Mouse (Mus musculus) adrenal gland, postnatal 4 days (tissue): Measurements from ENCODE around the gene Tpst2. TPM values are rescaled to one million over a fixed set of nuclear protein-coding genes. Genes with fewer than 3 reads are reported as not detected.

Experiments used
- DNase-seq, 2 experiments: peaks; one replicate each; pipeline ENCODE4 v3.0.0; 2021 to 2022; ENCODE audit warnings: low spot score in 2 of 2, mixed read lengths in 2 of 2
- total RNA-seq, 2 experiments: library from RNA; stranded (reverse); gene quantifications; 2 replicates each; pipeline ENCODE4 v1.2.3; 2021

Tpst2 gene
- total RNA-seq, 2 experiments from 2014 or later = 135 to 140 TPM

DNA sequence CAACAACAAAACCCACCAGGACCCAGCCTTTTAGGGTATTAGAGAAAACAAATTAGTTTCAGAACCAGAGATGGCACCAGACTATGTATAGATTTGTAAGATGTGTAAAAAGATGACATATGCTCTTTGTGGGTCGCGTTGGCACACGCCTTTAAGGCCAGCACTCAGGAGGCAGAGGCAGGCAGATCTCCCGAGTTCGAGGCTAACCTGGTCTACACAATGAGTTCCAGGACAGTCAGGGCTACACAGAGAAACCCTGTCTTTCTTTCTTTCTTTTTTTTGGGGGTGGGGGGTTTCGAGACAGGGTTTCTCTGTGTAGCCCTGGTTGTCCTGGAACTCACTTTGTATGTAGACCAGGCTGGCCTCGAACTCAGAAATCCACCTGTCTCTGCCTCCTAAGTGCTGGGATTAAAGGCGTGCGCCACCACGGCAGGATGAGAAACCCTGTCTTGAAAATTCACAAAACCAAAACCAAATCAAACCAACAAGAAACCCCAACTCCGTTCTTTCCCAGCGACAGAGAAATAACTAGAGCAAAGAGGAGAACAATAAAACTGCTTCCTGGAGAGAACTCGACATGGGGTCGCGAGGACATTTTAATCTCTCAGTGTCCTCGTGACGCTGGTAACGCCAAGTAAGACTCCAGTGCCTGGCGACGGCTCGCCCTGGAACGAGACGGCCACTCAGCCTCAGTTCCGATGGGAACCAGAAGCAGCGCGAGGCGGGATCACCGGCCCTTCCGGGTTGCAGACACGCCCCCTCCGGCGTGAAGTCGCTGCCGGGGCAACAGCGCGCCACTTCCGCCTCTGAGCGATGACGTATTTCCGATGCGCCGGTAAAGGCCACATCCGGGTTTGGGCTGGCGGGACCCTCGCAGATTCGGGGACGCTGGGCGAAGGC, 49.3 kb downstream of the Tpst2 start, which contains the start of gene Tfip11:
Gene Tfip11 (plus strand): TSS at position 813 of the 900 bp plus-strand sequence.
- DNase-seq = peak; percentile 93 to 95

DNA sequence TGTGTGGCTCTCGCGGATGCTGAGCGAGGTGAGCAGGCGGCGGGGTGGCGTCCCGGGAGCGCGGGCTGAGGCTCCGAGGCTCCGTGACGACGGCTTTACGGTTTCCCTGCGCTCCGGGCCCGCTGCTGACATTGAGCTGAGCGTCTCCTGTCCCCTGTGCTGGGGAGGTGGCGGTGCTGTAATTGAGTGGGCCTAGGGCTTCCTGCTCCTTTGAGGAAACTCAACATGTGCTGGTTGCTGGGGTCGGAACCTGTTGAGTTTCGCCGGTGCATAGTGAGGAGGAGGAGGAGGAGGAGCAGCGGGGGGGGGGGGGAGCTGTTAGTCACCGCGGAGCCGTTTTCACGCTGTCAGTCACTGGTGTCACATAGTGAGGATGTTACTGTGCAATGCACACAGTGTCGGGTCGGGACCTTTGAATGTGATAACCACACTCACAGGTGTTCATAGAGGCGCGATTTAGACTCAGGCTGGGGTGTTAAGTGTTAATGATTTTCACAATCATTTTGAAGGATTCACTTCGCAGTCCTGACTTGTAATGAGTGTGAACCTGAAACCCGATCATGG, 50.0 kb downstream of the Tpst2 start:
- no peak for DNase-seq

DNA sequence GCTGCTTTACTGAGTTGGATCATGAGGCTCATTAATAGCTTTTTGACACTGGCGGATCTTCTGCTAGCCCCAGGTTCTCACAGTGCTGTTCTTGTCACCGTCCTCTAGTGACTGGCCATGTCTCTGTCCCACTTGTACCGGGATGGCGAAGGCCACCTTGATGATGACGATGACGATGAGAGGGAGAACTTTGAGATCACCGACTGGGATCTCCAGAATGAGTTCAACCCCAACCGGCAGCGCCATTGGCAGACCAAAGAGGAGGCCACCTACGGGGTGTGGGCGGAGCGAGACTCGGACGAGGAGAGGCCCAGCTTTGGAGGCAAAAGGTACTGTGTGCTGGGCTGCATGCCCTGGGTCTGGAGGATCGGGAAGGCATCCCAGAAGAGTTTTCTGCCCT, 51.4 kb downstream of the Tpst2 start:
- no peak for DNase-seq

DNA sequence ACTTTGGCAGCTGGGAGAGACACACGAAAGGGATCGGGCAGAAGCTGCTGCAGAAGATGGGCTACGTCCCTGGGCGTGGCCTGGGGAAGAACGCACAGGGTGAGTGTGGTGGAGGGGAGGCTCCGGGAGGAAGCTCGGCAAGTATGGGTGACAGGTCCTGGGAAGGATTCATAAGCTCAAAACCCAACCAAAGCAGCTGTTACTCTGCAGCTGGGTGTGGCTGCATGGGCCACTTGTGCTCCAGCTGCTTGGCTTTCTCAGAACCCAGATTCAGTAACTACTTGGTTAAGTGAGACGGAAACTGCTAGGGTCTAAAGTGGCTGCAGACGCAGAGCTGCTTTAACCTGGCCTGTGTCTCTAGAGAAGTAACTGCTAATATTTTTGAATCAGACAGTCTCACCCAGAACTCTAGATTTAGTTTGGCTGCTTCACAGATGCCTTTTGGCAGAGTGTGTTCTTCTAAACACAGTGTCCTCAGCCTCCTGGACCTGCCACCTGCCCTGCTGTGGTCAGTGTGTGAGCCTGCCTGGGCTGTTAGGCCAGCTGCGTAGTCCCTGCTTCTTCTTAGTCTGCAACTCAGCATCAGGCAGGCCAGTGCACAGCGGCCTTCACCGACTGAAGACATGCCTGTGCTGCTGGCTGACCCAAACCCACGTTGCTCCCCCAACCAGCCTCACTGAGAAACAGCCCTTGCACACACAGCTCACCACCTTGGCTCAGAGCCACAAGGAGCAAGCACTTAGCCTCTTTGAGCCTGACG, 53.5 kb downstream of the Tpst2 start:
- DNase-seq = no peak

DNA sequence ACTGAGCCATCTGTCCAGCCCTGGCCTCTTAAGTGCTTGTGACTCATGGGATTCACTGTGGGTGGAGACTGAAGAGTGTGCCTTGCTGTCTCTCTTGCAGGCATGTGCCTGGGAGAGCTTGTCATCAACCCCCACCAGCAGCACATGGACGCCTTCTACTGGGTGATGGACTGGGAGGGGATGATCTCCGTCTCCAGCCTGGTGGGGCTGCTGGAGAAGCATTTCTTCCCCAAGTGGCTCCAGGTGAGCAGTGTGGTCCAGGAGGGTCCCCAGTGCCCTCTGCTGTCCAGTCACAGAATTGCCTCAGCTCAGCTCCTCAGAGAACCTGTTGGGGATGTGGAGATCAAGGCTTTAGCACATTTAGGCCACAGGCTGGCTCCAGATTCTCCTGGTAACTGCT, 59.0 kb downstream of the Tpst2 start:
- no peak for DNase-seq

DNA sequence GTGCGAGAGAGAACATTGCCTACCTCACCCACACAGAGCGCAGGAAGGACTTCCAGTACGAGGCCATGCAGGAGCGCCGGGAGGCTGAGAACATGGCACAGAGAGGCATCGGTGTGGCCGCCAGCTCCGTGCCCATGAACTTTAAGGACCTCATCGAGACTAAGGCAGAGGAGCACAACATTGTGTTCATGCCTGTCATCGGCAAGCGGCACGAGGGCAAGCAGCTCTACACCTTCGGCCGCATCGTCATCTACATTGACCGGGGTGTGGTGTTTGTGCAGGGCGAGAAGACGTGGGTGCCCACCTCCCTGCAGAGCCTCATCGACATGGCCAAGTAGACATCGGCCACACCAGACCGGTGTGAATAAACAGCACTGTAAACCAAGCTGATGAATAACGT, 60.5 kb downstream of the Tpst2 start:
- no peak for DNase-seq

DNA sequence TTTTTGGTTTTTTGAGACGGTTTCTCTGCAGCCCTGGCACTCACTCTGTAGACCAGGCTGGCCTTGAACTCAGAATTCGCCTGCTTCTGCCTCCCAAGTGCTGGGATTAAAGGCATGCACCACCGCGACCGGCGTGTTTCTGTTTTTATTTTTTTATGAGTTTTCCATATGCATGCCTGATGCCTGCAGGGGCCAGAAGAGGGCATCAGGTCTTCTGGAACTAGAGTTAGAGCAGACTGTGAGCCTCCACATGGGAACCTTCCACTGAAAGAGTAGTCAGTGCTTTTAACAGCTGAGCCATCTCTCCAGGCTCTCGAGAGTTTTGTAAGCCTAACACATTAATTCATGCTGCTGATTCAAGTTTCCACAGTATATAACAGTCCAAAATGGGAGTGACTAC, 62.7 kb downstream of the Tpst2 start:
- DNase-seq = no peak

DNA sequence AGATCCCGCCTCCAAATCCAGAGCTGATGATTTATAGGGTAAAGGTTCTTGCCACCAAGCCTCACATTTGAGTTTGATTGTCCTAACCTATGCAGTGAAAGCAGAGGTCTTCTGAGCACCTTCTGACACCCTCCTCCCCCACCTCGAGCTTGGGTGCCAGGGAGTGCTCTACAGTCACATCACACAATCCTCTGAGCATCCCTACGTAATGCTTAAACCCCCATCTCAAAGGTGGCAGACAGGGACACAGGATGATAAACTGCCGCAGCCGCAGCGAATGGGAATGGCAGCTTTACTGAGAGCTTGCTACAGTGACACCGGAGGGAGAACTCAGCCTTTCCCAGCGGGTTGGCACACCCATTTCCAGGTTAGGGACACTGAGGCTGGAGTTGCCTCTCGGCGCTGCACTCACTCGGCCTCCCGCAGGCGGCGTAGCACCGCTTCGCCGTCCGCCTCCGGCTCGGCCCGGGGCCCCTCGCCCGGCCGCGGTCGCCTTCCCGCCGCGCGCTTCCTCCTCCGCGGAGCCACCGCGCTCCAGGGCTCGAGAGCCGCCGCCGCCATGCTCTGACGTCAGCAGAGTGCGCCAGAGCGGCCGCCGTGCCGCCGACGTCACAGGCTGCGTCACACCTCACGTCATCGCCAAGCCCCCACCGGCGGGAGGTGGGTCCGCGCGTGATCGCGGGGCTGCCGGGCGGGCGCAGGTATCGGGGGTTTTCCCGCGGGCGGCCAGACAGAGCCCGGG, 66.1 kb downstream of the Tpst2 start, which contains the start of the genes Srrd and Hps4:
Gene Srrd (minus strand): TSS at position 578 of the 742 bp plus-strand sequence.
Gene Hps4 (plus strand): TSS at position 621 of the 742 bp plus-strand sequence.
- DNase-seq = peak; percentile 61 to 86

DNA sequence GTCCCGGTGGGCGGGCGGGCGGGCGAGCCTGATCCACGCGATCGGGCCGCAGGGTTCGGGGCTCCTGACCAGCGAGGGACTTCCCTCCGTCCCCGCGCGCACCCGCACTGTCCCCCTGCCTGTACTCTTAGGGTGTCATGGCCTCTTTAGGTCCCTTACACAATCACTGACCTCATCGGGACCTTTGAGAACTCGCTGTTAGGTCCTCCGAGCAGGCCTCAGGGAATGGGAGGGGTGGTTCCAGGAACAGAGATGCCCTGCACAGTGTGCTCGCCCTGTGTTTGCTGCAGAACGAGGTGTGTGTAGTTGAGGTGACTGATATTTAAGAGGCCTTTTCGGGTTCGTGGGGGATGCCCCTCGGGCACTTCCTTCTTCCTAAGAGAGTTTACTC, 66.7 kb downstream of the Tpst2 start:
- DNase-seq = no peak

DNA sequence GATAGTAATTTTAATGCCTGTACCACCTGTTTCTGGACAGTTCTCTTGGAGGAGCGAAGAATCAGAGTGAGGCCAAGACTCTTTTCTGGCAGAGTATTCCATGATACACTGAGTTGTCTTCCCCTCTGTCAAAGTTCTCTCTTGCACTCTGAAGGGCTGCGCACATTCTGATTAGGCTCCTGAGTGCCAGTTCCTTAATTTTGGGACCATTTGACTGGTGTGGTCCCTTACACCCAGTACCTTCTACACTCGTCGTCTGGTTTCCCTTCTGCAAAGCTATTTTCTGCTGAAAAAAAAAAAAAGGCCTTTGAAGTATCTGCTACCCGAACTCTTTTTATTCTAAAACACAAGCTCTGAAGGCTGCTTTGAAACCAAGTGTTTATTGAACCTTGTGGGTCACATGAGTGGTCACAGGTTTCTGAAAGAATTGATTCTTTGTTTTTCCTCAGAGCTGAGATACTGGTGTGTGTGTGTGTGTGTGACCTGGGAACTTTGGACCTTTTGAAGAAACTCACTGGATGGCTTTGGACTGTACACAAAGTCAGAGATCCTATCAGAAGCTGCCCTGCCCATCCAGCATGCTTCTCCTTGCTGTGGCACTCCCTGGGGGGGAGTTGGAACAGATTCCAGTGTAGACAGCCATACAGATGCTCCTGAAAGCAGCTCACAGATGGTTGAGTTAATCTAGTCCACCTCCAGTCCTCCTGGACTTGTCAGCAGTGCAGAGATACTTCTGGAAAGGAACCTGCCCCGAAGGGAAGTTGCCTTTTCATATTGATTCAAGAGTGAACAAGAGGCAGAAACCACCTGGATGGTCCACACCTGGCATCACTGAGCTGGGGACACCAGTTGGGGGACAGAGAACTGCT, 67.8 kb downstream of the Tpst2 start:
- no peak for DNase-seq

DNA sequence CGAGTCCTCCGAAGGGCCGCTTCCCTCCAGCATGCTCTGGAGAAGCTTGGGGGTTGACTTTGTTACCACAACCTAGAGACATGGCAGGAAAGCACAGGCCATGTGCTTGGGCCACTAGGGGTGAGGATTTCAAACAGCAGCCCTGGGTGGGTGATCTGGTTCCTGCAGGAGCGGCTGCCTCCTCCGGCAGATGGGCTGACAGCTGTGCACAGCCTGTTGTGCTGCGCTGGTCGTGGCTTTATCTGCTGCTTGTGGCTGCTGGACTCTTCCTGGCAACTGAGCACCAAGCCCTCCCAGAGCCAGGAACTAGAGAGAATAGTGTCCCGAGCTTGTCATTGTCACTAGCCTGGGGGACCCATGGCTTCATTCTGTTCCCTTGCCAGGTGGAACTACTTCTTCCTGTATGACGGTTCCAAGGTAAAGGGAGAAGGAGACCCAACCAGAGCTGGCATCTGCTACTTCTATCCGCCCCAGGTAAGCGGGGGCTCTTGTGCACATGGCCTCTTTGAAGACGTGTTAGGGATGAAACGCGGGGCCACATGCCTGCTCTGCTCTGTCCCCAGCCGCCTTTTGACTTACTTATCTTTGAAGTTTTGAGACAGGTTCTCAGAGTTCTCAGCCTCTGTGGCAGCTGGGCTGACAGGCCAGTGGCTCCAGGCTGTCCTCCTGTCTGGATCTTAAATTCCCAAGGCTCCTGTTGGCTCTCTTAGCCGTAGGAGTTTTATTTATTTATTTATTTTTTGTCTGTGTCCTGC, 69.9 kb downstream of the Tpst2 start:
- DNase-seq = no peak

DNA sequence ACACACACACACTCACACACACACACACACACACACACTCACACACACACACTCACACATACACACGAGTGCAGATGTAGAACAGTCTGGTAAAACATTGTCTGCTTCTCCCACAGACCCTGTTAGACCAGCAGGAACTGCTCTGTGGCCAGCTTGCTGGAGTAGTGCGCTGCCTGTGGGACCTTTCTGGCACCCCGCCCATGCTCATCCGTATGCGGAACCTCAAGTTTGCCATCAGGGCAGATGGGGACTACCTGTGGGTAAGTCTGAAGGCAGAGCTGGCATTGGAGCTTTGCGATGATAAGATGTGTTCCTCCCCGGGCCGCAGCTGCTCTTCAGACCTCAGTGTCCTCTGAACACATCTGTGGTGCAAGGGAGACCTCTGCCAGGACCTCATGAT, 72.7 kb downstream of the Tpst2 start:
- no peak for DNase-seq

DNA sequence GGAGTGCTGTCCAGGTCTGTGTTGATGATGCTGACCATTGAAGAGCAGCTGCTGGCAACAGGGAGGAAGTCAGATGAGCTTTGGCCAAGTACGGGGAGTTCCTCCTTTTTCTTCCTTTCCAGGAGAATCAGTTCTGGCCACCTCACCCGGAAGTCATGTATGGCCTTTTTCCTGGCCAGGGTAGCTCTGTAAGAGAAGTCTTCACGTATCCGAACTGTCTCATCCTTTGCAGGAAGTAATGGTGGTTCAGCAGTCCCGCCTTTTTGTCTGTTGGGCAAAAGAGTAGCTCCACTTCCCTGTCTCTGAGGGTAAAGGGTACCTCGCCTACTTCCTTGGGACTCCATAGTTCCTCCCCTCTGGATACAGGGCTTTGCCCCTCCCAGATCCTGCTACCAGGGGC, 79.0 kb downstream of the Tpst2 start:
- DNase-seq = no peak

DNA sequence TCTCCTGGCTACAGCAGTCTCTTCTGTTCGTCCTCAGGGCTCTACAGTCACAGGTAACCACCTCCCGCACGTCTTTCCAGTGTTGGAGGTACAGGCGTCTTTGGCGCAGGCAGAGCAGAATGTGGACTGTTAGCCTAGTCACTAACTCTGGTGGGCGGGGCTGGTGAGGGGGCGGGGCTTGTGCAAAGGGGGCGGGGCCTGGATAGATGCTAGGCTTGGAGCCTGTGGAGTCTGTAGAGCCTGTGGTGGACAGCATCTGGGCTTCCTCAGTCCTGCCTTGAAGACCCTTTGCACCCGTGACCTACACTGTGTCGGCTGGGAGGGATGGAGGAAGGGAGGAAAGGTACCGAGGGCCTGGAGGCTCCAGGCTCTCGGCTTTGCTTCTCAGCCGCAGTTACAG, 79.4 kb downstream of the Tpst2 start, which contains the start of gene Gm6583:
Gene Gm6583 (minus strand): TSS at position 124 of the 400 bp plus-strand sequence.
- no peak for DNase-seq

DNA sequence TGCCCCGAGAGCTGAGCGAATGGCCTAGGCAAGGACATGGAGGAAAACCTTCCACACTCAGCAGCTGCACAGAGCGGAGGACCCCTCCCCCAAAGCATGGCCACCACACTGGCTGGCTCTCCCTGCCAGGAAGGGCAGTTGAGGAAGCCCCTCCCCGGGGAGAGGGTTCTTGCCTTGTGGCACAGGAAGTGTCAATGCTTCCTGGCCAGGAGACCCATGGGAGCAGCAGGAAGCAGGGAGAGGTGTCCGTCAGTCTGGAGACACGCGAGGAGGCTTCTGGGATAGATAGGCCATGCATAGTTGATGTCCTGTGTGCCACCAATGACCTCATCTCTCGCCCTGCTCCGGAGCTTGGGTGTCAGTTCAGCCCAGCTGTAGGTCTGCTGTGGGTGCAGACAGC, 79.8 kb downstream of the Tpst2 start:
- no peak for DNase-seq

DNA sequence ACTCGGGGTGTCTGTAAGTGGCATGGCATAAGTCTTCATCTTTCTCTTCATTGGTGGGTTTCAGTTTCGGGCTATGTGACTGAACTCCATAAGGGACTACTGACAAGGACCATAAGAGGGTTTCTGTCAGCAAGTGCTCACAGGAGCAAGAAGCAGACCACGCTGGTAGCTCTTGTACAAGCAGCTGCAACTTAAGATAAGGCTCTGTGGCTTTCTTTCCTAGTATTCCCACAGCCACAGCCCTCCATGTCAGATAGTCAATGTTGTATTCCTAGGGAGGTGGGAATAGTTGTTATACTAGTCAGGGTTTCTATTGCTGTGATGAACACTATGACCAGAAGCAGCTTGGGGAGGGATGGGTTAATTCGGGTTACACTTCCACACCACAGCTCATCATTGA, 83.0 kb downstream of the Tpst2 start:
- DNase-seq = no peak

DNA sequence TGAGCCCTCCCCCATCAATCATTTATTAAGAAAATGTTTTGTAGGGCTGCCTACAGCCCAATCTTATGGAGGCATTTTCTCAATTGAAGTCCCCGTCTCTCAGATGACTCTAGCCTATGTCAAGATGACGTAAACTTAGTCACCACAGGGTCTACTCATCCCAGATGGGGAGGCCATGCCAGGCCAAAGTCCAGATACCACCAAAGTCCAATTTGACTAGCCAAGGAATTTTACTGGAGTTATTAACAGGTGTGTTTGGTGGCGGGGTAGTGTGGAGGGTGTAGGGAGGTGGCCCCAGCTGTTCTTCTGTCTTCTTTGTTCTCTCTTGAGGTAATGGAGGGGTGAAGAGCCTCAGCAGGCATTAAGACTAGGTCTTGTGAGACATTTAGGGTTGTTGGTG, 83.6 kb downstream of the Tpst2 start:
- no peak for DNase-seq

DNA sequence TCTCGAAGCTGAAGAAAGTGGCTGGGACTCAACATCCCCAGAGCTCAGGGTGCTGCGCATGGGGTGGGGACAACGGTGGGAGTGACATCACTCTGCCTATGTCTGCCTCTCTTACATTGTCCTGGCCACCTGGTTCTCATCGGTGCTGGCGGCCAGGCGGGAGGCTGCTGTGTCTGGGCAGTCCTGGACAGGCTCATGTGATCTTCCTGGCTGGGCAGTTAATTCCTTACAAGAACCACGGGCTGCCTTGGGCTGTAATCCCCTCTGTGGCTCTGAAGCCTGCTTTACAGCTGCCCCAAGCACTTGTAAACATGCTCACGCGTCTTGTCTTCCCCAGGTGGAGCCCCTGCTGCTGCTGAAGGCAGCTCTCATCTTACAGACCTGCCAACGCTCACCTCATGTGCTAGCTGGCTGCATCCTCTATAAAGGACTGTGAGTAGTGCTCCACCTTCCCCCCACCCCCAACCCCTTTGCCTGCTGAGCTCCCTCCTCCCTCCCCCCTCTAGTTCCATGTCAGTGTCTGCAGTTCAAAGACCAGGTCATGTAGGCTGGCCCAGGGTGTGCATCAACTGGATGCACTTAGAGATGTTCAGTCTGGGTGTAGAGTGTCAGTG, 87.8 kb downstream of the Tpst2 start:
- DNase-seq = no peak
